Mouse (Mus musculus) spleen, adult 2 months (tissue): ENCODE data around the gene Cbl. TPM values are rescaled to one million over a fixed set of nuclear protein-coding genes. Genes with fewer than 3 reads are reported as not detected.

Source experiments
- DNase-seq, 2 experiments: peaks; one replicate each; pipeline versions ENCODE4 v3.0.0 to v3.0.0-alpha.2; 2012 to 2021; ENCODE audit warnings: low spot score in 2 of 2, low read depth in 1 of 2
- H3K27ac ChIP-seq: fragments of 200-500 bp; 2 replicates; pipeline ENCODE4 v1.5.1; 2012; ENCODE audit warnings: low read length, inconsistent platforms; ENCODE audit not compliant: insufficient read depth
- H3K27me3 ChIP-seq: fragments of 200-500 bp; 2 replicates; pipeline ENCODE4 v1.6.1; 2012; ENCODE audit warnings: mild to moderate bottlenecking, moderate library complexity, low read length, inconsistent platforms; ENCODE audit not compliant: control insufficient read depth, insufficient read depth
- H3K36me3 ChIP-seq: fragments of 200-500 bp; 2 replicates; pipeline ENCODE4 v1.6.1; 2012; ENCODE audit warnings: mild to moderate bottlenecking, low read length, inconsistent platforms; ENCODE audit not compliant: control insufficient read depth, insufficient read depth
- H3K4me1 ChIP-seq: fragments of 200-500 bp; 2 replicates; pipeline ENCODE4 v1.6.1; 2011; ENCODE audit warnings: inconsistent platforms; ENCODE audit not compliant: control insufficient read depth, insufficient read depth, insufficient read length
- H3K4me3 ChIP-seq: fragments of 200-500 bp; 2 replicates; pipeline ENCODE4 v1.5.1; 2011; ENCODE audit warnings: mild to moderate bottlenecking, inconsistent platforms; ENCODE audit not compliant: insufficient read depth, insufficient read length; ENCODE audit errors: extremely low read depth
- CTCF ChIP-seq: fragments of 200-500 bp; IDR thresholded peaks from 2 replicates; pipeline ENCODE4 v1.5.1; 2011; ENCODE audit warnings: mild to moderate bottlenecking, inconsistent platforms; ENCODE audit not compliant: insufficient read depth, insufficient read length, insufficient replicate concordance; ENCODE audit errors: extremely low read depth
- POLR2A ChIP-seq: fragments of 200-500 bp; IDR thresholded peaks from 2 replicates; pipeline ENCODE4 v1.6.1; 2011; ENCODE audit warnings: low read depth, low read length, inconsistent platforms
- WGBS: fragments of 180-500 bp; shearing (Covaris S2); methylation state at CpG from one replicate; pipeline ENCODE4 v1.1.7; 2018; 5-methylcytosine and 5-hydroxymethylcytosine counted together
- polyA plus RNA-seq: library from polyadenylated mRNA; depleted of rRNA; stranded (reverse); fragments of >200 nt; gene quantifications from 2 replicates; pipeline ENCODE4 v1.2.3, GENCODE M21; 2012

The Cbl gene
- polyA plus RNA-seq, 1 experiment: 16.1 TPM

GRCm38 (mm10) chr9:44175957-44176356 is 57.9 kb downstream of the Cbl start:
- no peak for DNase-seq
- no peak for TF ChIP-seq POLR2A
- TF ChIP-seq CTCF: no peak
- WGBS: 3% methylated on average over 1 of the region's 1 CpGs
- H3K4me3 ChIP-seq: no peak overlapping the region
- H3K27ac ChIP-seq: peak overlapping the region; percentile 4; the same call in 1 of the 2 replicates
- peaks cover 13% of the 10 kb centered on the region for H3K36me3 ChIP-seq
- H3K27me3 ChIP-seq: no peaks in the 10 kb centered on the region
- H3K4me1 ChIP-seq: peaks cover 18% of the 10 kb centered on the region

DNA sequence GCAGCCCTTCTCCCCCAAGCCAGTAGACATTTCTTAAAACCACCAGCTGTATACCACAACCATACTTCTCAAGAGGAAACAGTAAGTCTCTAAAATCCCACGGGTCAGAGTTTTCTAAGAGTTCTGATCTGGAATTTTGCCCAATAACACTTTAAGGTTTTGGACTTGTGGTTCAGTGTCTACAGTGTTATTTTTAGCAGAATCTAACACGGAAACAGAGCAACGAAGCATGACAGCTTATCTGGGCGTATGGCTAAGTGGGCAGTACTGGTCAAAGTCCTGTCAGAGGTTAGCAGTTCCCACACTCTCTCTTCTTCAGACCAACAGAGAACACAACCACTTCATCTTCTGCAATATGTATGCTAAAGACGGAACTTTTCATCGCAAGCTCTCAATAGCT is 58.3 kb downstream of the Cbl start:
- no peak for DNase-seq

DNA sequence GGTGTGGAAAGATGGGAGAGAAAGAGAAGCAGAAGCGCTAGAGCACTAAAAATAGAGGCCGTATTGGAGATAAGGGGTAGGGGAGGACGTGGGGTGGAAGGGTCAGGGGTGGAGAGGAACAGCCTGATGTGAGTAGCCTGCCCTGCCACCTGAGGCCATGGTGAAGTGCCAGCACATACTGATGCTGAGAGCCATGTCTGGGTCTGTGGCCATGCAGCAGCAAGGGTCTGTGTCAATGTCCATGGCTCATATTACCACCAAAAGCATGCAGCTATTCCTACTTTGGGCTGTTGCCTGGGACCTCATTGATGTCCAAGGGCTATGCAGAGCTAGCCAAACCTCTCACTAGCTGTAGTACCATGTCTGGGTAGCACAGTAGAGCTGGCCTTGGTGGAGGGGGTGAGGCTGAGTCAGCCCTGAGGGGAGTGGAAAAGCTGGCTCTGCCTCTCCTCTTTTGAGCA is 63.1 kb downstream of the Cbl start:
- Histone ChIP-seq H3K27ac (no peak overlapping the region), H3K4me3 (no peak overlapping the region), H3K36me3 (peaks cover 22% of the 10 kb centered on the region), H3K4me1 (peaks cover 8% of the 10 kb centered on the region), H3K27me3 (no peaks in the 10 kb centered on the region)
- WGBS: 85% methylated on average over 3 of the region's 3 CpGs
- DNase-seq: no peak
- TF ChIP-seq POLR2A (no peak), CTCF (no peak)

More for the DNA sequence above, 58.3 kb downstream of the Cbl start:
- 6% methylated on average over 6 of the region's 6 CpGs for WGBS
- Histone ChIP-seq H3K27me3 (no peaks in the 10 kb centered on the region), H3K27ac (peak overlapping the region; percentile 4; the same call in 1 of the 2 replicates), H3K36me3 (peaks cover 13% of the 10 kb centered on the region), H3K4me3 (no peak overlapping the region), H3K4me1 (peaks cover 18% of the 10 kb centered on the region)
- TF ChIP-seq POLR2A (no peak), CTCF (no peak)

DNA sequence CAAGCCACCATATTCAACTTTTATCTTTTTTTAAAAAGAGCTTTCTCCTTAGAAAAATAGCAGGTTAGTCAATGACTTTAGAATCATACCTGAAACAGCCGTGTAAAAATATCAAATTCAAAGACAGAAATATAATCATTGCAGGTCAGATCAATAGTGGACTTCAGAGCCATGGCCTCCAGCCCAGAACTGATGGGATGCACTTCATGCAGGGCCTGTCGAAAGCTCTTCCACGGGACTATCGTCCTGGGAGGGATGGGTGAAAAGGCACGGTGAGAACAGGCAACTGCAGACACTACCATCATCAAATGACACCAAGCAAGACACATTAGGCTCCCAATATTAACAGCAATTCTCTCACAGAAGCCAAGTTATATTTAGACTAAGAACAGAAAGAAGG is 64.9 kb downstream of the Cbl start:
- H3K27ac ChIP-seq: 0 out of 2 replicates have a peak overlapping the region, but pooled peaks have one; percentile 39
- no peaks in the 10 kb centered on the region for H3K27me3 ChIP-seq
- DNase-seq: no peak
- peaks cover 28% of the 10 kb centered on the region for H3K36me3 ChIP-seq
- WGBS: 65% methylated on average over 5 of the region's 5 CpGs
- peaks cover 6% of the 10 kb centered on the region for H3K4me1 ChIP-seq
- no peak overlapping the region for H3K4me3 ChIP-seq
- TF ChIP-seq POLR2A: no peak
- TF ChIP-seq CTCF: no peak

DNA sequence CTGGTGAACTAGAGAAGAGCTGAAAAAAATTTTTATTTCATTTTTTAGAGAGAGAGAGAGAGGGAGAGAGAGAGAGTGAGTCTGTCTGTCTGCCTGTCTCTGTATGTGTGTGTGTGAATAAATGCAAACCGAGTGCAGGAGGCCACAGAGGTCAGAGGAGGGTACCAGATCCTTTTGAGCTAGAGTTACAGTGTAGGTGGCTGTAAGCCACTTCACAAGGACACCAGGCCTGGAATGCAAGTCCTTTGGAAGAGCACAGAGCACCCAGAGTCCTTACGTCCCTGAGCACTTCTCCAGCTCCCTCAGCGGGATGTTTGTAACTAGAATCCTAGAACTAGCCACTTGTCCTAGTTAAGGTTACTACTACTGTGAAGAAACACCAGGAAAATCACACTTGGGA is 74.0 kb downstream of the Cbl start:
- no peak for TF ChIP-seq CTCF
- no peak for TF ChIP-seq POLR2A

GRCm38 (mm10) chr9:44147290-44147689 is 86.6 kb downstream of the Cbl start:
- Histone ChIP-seq H3K4me1 (no peaks in the 10 kb centered on the region), H3K36me3 (peaks cover 37% of the 10 kb centered on the region), H3K4me3 (no peak overlapping the region), H3K27me3 (no peaks in the 10 kb centered on the region), H3K27ac (no peak overlapping the region)
- no peak for DNase-seq
- WGBS: 61% methylated on average over 3 of the region's 3 CpGs
- TF ChIP-seq CTCF: no peak
- TF ChIP-seq POLR2A: no peak

More for the DNA sequence above, 74.0 kb downstream of the Cbl start:
- no peaks in the 10 kb centered on the region for H3K27me3 ChIP-seq
- 92% methylated on average over 3 of the region's 3 CpGs for WGBS
- peaks cover 59% of the 10 kb centered on the region for H3K36me3 ChIP-seq
- H3K27ac ChIP-seq: no peak overlapping the region
- H3K4me1 ChIP-seq: no peaks in the 10 kb centered on the region
- H3K4me3 ChIP-seq: no peak overlapping the region
- no peak for DNase-seq

DNA sequence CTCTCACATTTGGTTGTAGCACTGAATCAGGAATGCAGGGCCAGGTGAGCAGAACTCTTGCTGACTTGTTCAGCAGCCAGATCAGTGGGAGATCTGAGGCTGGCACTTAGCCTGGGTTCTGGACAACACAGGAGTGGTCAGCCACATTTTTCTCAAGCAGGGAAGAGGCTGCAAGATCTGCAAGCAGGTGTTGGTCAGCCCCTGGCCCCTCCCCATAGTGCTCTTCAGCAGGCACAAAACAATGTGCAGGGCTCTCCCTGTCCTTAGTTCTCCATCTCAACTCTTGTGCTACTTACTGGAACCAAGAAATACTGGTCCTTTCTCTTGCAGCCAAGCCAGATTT is 89.2 kb downstream of the Cbl start:
- H3K27ac ChIP-seq: no peak overlapping the region

More for the DNA sequence above, 89.2 kb downstream of the Cbl start:
- no peak overlapping the region for H3K4me3 ChIP-seq
- TF ChIP-seq CTCF (no peak), POLR2A (no peak)
- no peaks in the 10 kb centered on the region for H3K4me1 ChIP-seq
- no peak for DNase-seq
- no peaks in the 10 kb centered on the region for H3K27me3 ChIP-seq
- H3K36me3 ChIP-seq: peaks cover 24% of the 10 kb centered on the region
